8 mouse cellular contexts compared by ENCODE assay signal in genomic region chr13:21407969-21408804, GRCm38 (mm10). TPM values are rescaled to one million over a fixed set of nuclear protein-coding genes. Genes with fewer than 3 reads are reported as not detected.
DNase-seq lines count a peak whose midpoint lies in the region; ATAC-seq and TF ChIP-seq lines count a peak whose summit lies in the region.

No protein-coding gene starts in this region.

- H3K4me1 ChIP-seq in forebrain, embryonic 10.5 days = peaks cover 14% of the 10 kb centered on the region
- no peaks in the 10 kb centered on the region; a peak in 1 of 4 replicates for H3K4me1 ChIP-seq in heart, embryonic 14.5 days (ENCODE audit: control insufficient read depth in 2 of 2, insufficient read depth in 2 of 2, low read length in 2 of 2)
- H3K4me1 ChIP-seq in liver, embryonic 11.5 days (replicated peaks; ENCODE audit: control insufficient read depth, insufficient read depth, low read length) = peaks cover 7% of the 10 kb centered on the region; the same call in 1 of the 2 replicates

- peak overlapping the region; percentile 71 for H3K4me2 ChIP-seq in heart, embryonic 14.5 days (ENCODE audit: low read length)
- H3K4me2 ChIP-seq in liver, embryonic 11.5 days = peak overlapping the region; percentile 83
- H3K4me2 ChIP-seq in myocyte (ENCODE audit: low read depth) = peak overlapping the region; percentile 88

- no peaks in the 10 kb centered on the region for H3K9me3 ChIP-seq in forebrain, embryonic 10.5 days
- H3K9me3 ChIP-seq in heart, embryonic 14.5 days (ENCODE audit: control insufficient read depth, low read length) = no peaks in the 10 kb centered on the region
- H3K9me3 ChIP-seq in liver, embryonic 11.5 days (ENCODE audit: control insufficient read depth, low read length) = no peaks in the 10 kb centered on the region

- no peak for TF ChIP-seq POLR2A in myocyte (IDR thresholded peaks at IDR 0.05; ENCODE audit: insufficient read length, low read depth)

- no peaks in the 10 kb centered on the region for H3K36me3 ChIP-seq in forebrain, embryonic 10.5 days (replicated peaks)
- H3K36me3 ChIP-seq in heart, embryonic 14.5 days (ENCODE audit: control insufficient read depth, insufficient read depth, low read length) = no peaks in the 10 kb centered on the region
- H3K36me3 ChIP-seq in liver, embryonic 11.5 days (ENCODE audit: control insufficient read depth, insufficient read depth, low read length) = no peaks in the 10 kb centered on the region
- H3K36me3 ChIP-seq in myocyte (ENCODE audit: control insufficient read depth, insufficient read depth) = no peaks in the 10 kb centered on the region

- H3K27me3 ChIP-seq in forebrain, embryonic 10.5 days (ENCODE audit: poor library complexity, severe bottlenecking) = peaks cover 10% of the 10 kb centered on the region; the same call in 1 of the 2 replicates
- H3K27me3 ChIP-seq in heart, embryonic 14.5 days (ENCODE audit: control insufficient read depth, insufficient read depth, low read length) = no peaks in the 10 kb centered on the region
- H3K27me3 ChIP-seq in liver, embryonic 11.5 days (replicated peaks; ENCODE audit: control insufficient read depth, insufficient read depth, low read length) = no peaks in the 10 kb centered on the region
- H3K27me3 ChIP-seq in myocyte (ENCODE audit: control insufficient read depth, insufficient read depth, insufficient read length) = no peaks in the 10 kb centered on the region

- no peaks in the 10 kb centered on the region for H3K79me2 ChIP-seq in myocyte (ENCODE audit: control insufficient read depth, insufficient read depth)

- peak; percentile 55 for DNase-seq in c-Kit-positive CD71-positive TER-119-negative erythroid progenitor cells, embryonic 14.5 days (ENCODE audit: low read depth)
- DNase-seq in forebrain, embryonic 10.5 days (ENCODE audit: extremely low spot score, low spot score) = peak; percentile 77
- peak; percentile 90 for DNase-seq in kidney, postnatal 10 days
- DNase-seq in liver, embryonic 11.5 days (ENCODE audit: low spot score) = peak; percentile 73
- DNase-seq in spleen, postnatal 4 days (ENCODE audit: low spot score in 2 of 2) = peak; percentile 44 to 65

- peak overlapping the region; percentile 77 for H3K9ac ChIP-seq in heart, embryonic 14.5 days (ENCODE audit: low read length)
- H3K9ac ChIP-seq in liver, embryonic 11.5 days (ENCODE audit: low read depth, low read length) = peak overlapping the region; percentile 55

- peak overlapping the region; percentile 87 for H3K27ac ChIP-seq in forebrain, embryonic 10.5 days
- peak overlapping the region; percentile 80 to 91 for H3K27ac ChIP-seq in heart, embryonic 14.5 days (replicated peaks in 1 of 2; ENCODE audit: control insufficient read depth in 1 of 2, insufficient read depth in 1 of 2, low read depth in 2 of 2, low read length in 2 of 2)
- H3K27ac ChIP-seq in liver, embryonic 11.5 days (ENCODE audit: low read depth, low read length) = peak overlapping the region; percentile 70

- ATAC-seq in CD4-positive, CD25-positive, alpha-beta regulatory T cell, adult 4 months = peak; percentile 83
- peak; percentile 91 for ATAC-seq in heart, embryonic 14.5 days (ENCODE audit: insufficient number of reproducible peaks, insufficient read depth, low FRiP score, low read depth)
- peak; percentile 86 for ATAC-seq in liver, embryonic 11.5 days (replicated peaks; ENCODE audit: low FRiP score)

- H3ac ChIP-seq in myocyte (ENCODE audit: control insufficient read depth, insufficient read length) = no peak overlapping the region

- peak overlapping the region; percentile 60 for H3K4me3 ChIP-seq in forebrain, embryonic 10.5 days
- H3K4me3 ChIP-seq in heart, embryonic 14.5 days (ENCODE audit: control insufficient read depth in 1 of 2, insufficient read depth in 1 of 2, low read depth in 1 of 2, low read length in 2 of 2) = peak overlapping the region; percentile 46 to 74
- H3K4me3 ChIP-seq in liver, embryonic 11.5 days (ENCODE audit: low read depth, low read length) = peak overlapping the region; percentile 48
- peak overlapping the region; percentile 38 for H3K4me3 ChIP-seq in myocyte

- 4% methylated on average over 27 of the region's 27 CpGs for whole genome bisulfite sequencing in forebrain, embryonic 10.5 days
- 3% methylated on average over 27 of the region's 27 CpGs for WGBS in heart, embryonic 14.5 days
- 4% methylated on average over 27 of the region's 27 CpGs for WGBS in liver, embryonic 11.5 days

TF ChIP-seq in myocyte, 11 proteins besides CTCF, POLR2A, EP300 and RAD21:
- TF ChIP-seq TCF3 (IDR thresholded peaks at IDR 0.05; ENCODE audit: insufficient read length, low read depth) = no peak
- peak in 1 of 3 experiments; percentile 47 for TF ChIP-seq MYOG (IDR thresholded peaks at IDR 0.05; ENCODE audit: control insufficient read depth in 1 of 3, insufficient read depth in 1 of 3, insufficient read length in 2 of 3, low read depth in 2 of 3)
- TF ChIP-seq E2F4 (IDR thresholded peaks at IDR 0.05; ENCODE audit: insufficient read depth) = peak; percentile 42
- no peak for TF ChIP-seq POLR2AphosphoS2 (IDR thresholded peaks at IDR 0.05; ENCODE audit: insufficient read length, low read depth)
- no peak for TF ChIP-seq TCF12 (IDR thresholded peaks at IDR 0.05; ENCODE audit: insufficient read depth, poor library complexity, severe bottlenecking)
- no peak for TF ChIP-seq REST (IDR thresholded peaks at IDR 0.05; ENCODE audit: insufficient read depth, insufficient read length)
- TF ChIP-seq MAX (IDR thresholded peaks at IDR 0.05; ENCODE audit: low read depth) = peak; percentile 9
- peak; percentile 66 for TF ChIP-seq SRF (IDR thresholded peaks at IDR 0.05; ENCODE audit: control insufficient read depth, insufficient read length, low read depth)
- TF ChIP-seq CEBPB (IDR thresholded peaks at IDR 0.05; ENCODE audit: insufficient read depth, poor library complexity, severe bottlenecking) = no peak
- TF ChIP-seq MYOD1 (IDR thresholded peaks at IDR 0.05; ENCODE audit: control insufficient read depth in 1 of 3, insufficient read length in 2 of 3, low read depth in 2 of 3) = peak in 2 of 3 experiments; percentile 33 to 47
- TF ChIP-seq USF1 (IDR thresholded peaks at IDR 0.05; ENCODE audit: low read depth) = no peak

RNA-seq across cellular contexts. Expression of gene Zkscan3, which starts 5.6 kb away (rescaled TPM):
- polyA plus RNA-seq in CD4-positive, CD25-positive, alpha-beta regulatory T cell, adult 4 months (2017; shearing (Covaris generic)) = 10 to 100 TPM; 31.1 to 45.5 TPM
- polyA plus RNA-seq in forebrain, embryonic 10.5 days (2016; fragmentation: Nextera tagmentation; extraction: Ambion mirVana) = 84.9 and 87.6 TPM in 2 replicates
- 67.1 and 67.3 TPM in 2 replicates for polyA plus RNA-seq in heart, embryonic 14.5 days (2014; fragmentation: Nextera tagmentation; extraction: Ambion mirVana)
- polyA plus RNA-seq in liver, embryonic 11.5 days (2014; fragmentation: Nextera tagmentation; extraction: Ambion mirVana) = 49.7 and 53.4 TPM in 2 replicates
- 13.6 TPM for polyA plus RNA-seq in myocyte (2012; fragmentation: generic; extraction: Trizol)

RNA-seq across cellular contexts. Expression of gene Pgbd1, which starts 32.7 kb away (rescaled TPM):
- polyA plus RNA-seq in CD4-positive, CD25-positive, alpha-beta regulatory T cell, adult 4 months (2017; shearing (Covaris generic)) = 1 to 10 TPM; 1.3 to 1.7 TPM
- polyA plus RNA-seq in forebrain, embryonic 10.5 days (2016; fragmentation: Nextera tagmentation; extraction: Ambion mirVana) = 5.9 and 6.0 TPM in 2 replicates
- 2.4 and 3.6 TPM in 2 replicates for polyA plus RNA-seq in heart, embryonic 14.5 days (2014; fragmentation: Nextera tagmentation; extraction: Ambion mirVana)
- 2.4 and 2.8 TPM in 2 replicates for polyA plus RNA-seq in liver, embryonic 11.5 days (2014; fragmentation: Nextera tagmentation; extraction: Ambion mirVana)
- 0.13 TPM for polyA plus RNA-seq in myocyte (2012; fragmentation: generic; extraction: Trizol)

RNA-seq across cellular contexts. Expression of gene Zscan26, which starts 45.3 kb away (rescaled TPM):
- polyA plus RNA-seq in CD4-positive, CD25-positive, alpha-beta regulatory T cell, adult 4 months (2017; shearing (Covaris generic)) = 10 to 100 TPM; 78.3 to 80.7 TPM
- polyA plus RNA-seq in forebrain, embryonic 10.5 days (2016; fragmentation: Nextera tagmentation; extraction: Ambion mirVana) = 22.8 and 27.7 TPM in 2 replicates
- 28.1 and 29.9 TPM in 2 replicates for polyA plus RNA-seq in heart, embryonic 14.5 days (2014; fragmentation: Nextera tagmentation; extraction: Ambion mirVana)
- 13.5 and 16.6 TPM in 2 replicates for polyA plus RNA-seq in liver, embryonic 11.5 days (2014; fragmentation: Nextera tagmentation; extraction: Ambion mirVana)
- polyA plus RNA-seq in myocyte (2012; fragmentation: generic; extraction: Trizol) = 6.3 TPM

RNA-seq across cellular contexts. Expression of gene Zscan12, which starts 45.6 kb away (rescaled TPM):
- polyA plus RNA-seq in CD4-positive, CD25-positive, alpha-beta regulatory T cell, adult 4 months (2017; shearing (Covaris generic)) = 10 to 100 TPM in 1 of 2 experiments, 1 to 10 TPM in 1; 7.7 to 10.6 TPM
- polyA plus RNA-seq in forebrain, embryonic 10.5 days (2016; fragmentation: Nextera tagmentation; extraction: Ambion mirVana) = 18.9 and 21.8 TPM in 2 replicates
- 6.9 and 8.1 TPM in 2 replicates for polyA plus RNA-seq in heart, embryonic 14.5 days (2014; fragmentation: Nextera tagmentation; extraction: Ambion mirVana)
- 10.2 and 12.0 TPM in 2 replicates for polyA plus RNA-seq in liver, embryonic 11.5 days (2014; fragmentation: Nextera tagmentation; extraction: Ambion mirVana)
- polyA plus RNA-seq in myocyte (2012; fragmentation: generic; extraction: Trizol) = 2.8 TPM

Comparison
In these comparisons a context has a peak if more than half of its experiments do, and no peak if none do; other contexts are left out.
1. Peak in every context shown above with its lines: DNase-seq, ATAC-seq, H3K4me3 ChIP-seq and H3K27ac ChIP-seq.